Mouse (Mus musculus): ENCODE measurements around the gene Napsa.

Napsa gene

GRCm38 (mm10) chr7:44538756-44539624, 33.2 kb upstream of the Napsa start:
- no peak for DNase-seq (ENCODE audit: low read depth, low spot score)

DNA sequence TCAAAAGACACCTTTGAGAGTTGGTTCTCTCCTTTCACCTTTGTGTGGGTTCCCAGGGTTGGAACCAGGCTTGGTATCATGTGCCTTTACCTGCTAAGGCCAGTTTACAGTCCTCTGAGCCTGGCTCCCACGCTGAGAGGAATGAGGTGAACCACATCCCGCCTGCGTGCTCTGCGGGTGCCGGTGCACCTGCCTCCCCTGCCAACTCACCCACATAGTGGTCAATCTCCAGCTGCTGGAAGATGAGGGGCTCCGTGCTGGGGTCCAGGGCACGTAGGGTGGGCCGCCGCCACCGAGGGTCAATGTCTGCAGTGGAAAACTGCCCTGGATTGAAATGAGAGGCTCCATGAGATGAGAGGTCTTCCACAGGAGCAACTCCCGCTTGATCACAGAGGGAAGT, 29.6 kb upstream of the Napsa start:
- DNase-seq (ENCODE audit: low read depth, low spot score): no peak

- no peak for DNase-seq (ENCODE audit: low read depth, low spot score)
Observed at GRCm38 (mm10) chr7:44543071-44543470, 29.1 kb upstream of the Napsa start.

- DNase-seq (ENCODE audit: low read depth, low spot score): peak; percentile 51
Observed at GRCm38 (mm10) chr7:44546274-44546673, 25.9 kb upstream of the Napsa start.

GRCm38 (mm10) chr7:44547041-44547440, 25.1 kb upstream of the Napsa start:
- DNase-seq (ENCODE audit: low read depth, low spot score): no peak

DNA sequence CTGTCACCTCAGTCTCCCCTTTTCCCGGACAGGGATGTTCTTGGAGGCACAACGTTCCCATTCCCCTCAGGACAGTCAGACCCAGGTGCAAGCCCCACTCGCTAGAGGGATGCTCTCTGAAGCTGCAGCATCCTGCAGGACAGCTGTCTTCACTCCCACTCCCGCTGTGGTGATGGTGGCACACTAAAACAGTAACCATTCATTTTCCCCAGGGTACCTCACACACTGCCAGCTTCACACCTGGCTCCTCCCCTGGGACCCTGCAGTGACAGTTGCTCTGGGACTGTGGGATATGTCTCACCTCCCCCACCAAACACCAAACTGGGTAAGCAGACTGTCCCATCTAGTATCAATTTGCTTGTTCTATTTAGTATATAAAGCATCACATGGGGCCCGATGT, 24.5 kb upstream of the Napsa start:
- no peak for DNase-seq (ENCODE audit: low read depth, low spot score)

DNA sequence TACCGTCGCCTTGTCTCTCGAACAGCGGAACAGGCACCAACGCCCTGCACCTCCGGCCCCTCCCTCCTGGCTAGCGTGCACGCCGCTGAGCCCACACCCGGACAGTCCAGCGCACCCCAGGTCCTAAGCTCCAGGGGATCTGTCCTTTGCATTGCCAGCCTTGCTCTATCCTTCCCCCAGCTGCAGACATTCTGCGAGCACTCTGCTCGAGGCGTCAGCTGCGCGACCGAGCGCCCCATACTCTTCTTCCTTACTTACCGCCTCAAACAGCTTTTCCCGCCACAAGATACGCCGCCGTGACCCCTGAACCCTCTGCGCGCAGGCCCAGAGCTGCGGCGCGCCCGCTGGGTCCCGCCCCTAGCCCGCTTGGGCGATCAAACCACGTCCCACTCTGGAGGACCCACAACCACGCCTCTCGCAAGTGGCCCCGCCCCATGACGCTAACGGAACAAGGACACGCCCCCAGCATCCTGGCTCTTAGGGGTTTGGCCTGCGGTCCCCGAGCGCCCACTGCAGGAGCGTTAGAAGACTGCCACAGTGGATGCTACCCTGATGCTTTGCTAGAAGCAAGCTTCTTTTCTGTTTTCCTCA, 23.6 kb upstream of the Napsa start, which contains the start of gene Pold1:
Pold1 (minus strand) TSS at position 353 of the 591 bp plus-strand sequence.
- DNase-seq (ENCODE audit: low read depth, low spot score): peak; percentile 100

GRCm38 (mm10) chr7:44549621-44550408, 22.4 kb upstream of the Napsa start:
- no peak for DNase-seq (ENCODE audit: low read depth, low spot score)

- DNase-seq (ENCODE audit: low read depth, low spot score): no peak
Observed at GRCm38 (mm10) chr7:44550409-44550678, 21.8 kb upstream of the Napsa start.

DNA sequence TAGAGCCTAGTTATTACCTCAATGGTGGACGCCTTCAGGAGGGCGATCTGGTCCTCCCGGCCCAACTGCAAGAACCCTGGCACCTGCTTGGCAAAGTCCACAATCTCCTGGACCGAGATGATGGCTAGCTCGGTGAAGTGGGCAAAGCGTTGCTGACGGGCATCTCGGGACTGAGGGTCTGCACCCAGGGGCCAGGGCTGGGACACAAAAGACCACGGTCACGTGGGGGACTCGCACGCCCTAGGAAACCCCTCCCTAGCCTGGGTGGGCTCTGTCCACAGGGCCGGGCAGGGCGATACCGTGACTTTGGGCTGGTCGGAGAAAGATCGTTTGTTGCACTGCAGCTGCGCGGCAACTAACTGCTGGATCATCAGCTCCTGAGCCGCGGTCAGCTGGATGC, 20.9 kb upstream of the Napsa start:
- no peak for DNase-seq (ENCODE audit: low read depth, low spot score)

DNA sequence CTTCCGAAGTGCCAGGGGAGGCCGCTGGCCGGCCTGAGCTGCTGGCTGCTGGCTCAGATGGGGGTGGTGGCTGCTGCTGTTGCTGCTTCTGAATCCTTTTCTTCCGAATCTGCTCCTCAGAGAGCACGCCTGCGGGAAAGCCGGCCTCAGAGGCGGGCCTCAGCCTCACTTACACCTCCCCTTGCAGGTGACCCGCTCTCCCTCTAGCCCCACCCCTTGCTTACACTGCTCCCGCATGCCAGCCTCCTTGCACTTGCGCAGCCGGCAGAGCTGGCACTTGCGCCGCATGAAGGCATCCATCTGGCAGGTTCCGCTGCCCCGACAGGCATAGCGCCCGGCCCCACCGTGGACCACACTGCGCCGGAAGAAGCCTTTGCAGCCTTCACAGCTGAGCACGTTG, 20.4 kb upstream of the Napsa start:
- DNase-seq (ENCODE audit: low read depth, low spot score): peak; percentile 84

DNA sequence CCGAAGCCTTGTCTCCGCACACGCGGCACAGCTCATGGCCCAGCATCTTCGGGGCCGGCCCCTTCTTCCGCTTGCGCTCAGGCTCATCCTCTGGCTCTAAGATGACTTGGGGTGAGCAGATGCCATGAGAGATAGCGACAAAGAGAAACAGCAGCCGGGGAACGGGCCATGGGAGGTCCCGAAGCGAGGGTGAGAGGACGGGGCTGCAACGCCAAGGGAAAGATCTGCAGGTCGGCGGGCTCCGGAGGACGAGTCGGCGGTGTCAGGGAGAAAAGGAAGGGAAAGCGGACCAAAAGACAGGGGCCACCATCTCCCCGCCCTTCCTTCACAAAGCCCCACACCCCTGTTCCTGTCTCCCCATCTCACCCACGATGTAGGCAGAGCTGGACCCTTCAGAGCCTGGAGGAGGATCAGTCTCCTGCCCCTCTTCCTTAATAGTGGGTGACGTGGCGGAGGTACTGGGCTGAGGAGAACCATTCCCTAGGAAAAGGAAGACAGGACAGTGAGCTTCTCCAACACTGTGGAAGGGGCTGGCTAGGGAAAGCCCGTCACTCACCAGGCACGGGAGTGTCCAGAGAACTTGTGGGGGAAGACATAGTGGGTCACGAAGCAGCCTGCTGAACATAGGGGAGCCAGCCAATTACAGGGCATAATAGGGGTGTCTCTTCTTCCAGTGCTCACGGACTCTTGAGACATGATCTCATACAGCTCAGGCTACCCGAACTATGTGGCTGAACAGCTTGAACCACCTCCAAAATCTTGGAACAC, 19.9 kb upstream of the Napsa start:
- DNase-seq (ENCODE audit: low read depth, low spot score): no peak

DNA sequence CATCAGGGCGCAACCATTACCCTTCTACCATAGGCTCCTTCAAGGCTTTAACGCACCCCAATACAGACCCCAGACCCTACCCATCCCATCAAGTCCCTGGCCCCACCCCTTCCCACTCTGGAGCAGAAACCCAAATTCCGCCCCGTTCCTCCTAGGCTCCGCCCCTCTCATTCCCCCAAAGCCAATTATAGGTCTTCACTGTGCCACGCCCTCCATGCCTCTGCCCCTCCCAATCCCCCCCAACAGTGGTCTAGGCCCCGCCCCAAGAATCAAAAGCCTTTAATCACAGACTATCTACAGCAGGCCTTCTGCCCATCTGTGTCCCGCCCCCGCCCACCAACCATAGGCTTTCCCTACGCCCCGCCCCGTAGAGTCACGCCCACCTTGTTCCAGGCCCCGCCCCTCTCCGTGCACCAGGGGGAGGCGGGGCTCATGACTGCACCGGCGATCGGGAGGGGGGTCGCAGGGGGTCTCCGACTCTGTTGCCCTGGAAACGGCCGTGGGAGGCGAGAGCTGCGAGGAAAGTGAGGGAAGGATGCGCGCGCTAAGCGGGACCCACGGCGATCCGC, 18.9 kb upstream of the Napsa start:
- DNase-seq (ENCODE audit: low read depth, low spot score): peak; percentile 99

DNA sequence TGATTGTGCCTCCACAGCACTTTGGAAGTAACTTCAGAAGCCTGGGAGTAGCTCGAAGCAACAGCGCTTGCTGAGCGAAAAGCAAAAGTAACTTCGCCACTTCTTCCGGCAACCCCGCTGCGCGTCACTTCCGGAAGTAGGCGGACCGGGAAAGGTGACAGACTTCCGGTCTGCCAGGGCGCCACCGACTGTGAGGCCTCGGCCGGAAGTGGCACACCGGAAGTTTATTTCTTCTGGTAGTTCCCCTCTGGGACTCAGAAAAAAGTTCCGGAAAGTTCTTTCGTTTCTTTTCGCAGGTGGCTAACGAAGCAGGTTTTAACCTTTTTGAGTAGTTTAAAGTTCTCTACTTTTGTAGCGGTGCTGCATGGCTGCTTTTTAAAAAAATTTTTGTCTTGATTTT, 18.4 kb upstream of the Napsa start, which contains the start of gene Nr1h2:
Nr1h2 (minus strand) TSS at position 126 of the 400 bp plus-strand sequence.
- peak; percentile 97 for DNase-seq (ENCODE audit: low read depth, low spot score)

DNA sequence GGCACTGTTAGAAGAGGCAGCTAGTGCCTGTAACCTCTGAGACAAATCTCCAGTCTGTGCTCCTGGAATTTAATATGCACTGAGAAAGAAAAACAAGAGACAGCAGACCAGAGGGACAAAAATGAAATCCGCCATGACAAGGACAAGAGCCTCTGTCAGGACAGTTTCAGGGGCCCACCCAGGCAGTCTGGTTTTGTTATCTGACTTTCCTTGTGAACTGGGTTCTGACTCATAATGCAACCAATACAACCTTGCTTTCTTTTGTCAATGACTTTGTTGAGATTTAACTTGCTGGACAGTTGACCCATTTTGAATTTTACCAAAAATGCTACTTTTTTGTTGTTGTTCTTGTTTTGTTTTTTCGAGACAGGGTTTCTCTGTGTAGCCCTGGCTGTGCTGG, 14.6 kb upstream of the Napsa start:
- DNase-seq (ENCODE audit: low read depth, low spot score): no peak

DNA sequence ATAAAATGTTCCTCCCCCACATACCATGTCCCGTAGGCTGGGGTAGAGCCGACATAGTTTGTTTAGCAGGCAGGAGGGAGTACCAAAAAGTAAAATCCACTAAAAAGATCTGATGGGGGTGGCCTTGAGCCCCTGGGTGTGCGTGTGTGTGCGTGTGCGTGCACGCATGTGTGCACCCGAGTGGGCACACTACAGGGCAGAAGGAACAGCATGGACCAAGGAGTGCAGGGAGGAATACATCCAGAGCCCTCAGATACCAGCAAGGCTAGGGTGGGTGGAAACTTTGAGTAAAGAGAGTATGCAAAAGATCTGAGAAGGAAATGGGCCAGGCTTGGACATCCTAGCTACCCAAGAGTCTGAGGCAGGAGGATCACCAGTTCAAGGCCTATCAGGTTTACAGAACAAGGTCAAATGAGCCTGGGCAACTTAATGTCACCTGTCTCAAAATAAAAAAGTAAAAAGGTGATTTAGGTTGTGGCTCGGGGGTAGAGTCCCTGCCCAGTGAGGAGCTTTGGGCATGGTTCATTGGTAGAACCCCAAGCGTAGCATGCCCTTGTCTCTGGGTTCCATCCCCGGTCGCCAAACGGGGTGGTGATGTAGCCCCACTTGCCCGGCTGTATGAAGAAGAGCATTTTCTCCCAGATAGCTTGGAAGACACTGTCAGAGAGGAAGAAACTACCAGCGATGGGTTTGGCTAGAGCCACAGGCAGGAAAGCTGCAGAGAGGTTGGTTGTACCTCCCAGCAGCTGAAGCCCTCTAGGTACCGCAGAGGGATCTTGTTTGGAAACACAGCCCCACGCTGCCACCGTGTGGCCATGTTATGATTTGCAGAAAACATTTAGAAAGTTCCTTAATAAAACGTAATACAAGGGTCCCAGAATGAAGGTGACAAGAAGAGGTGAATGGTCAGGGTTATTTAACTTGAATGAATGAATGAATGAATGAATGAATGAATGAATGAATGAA, 11.5 kb upstream of the Napsa start:
- peak; percentile 92 for DNase-seq (ENCODE audit: low read depth, low spot score)

GRCm38 (mm10) chr7:44563284-44563683, 8.9 kb upstream of the Napsa start:
- DNase-seq (ENCODE audit: low read depth, low spot score): no peak

GRCm38 (mm10) chr7:44564486-44564885, 7.7 kb upstream of the Napsa start:
- DNase-seq (ENCODE audit: low read depth, low spot score): no peak

GRCm38 (mm10) chr7:44565414-44565813, 6.8 kb upstream of the Napsa start:
- no peak for DNase-seq (ENCODE audit: low read depth, low spot score)

DNA sequence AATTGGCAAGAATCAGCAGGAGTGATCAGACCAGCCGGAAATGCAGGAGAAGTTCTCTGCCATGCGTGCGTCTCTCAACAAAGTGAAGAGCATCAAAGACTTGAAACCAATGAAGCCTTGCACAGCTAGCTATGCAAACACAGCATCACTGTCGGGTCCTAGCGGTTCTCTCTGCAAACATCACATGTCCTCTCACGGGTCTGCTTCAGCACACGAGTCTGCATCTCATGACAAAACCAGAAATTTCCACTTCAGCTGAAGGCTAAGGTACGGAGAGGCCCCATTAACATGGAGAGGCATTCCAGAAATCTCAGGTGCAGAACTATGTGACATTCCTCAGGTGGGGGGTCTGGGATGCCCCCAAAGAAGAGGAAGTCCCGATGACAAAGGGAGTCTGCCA, 3.4 kb upstream of the Napsa start:
- DNase-seq (ENCODE audit: low read depth, low spot score): peak; percentile 32
